Mouse (Mus musculus) hindlimb bud, embryonic 11.5 days (tissue): Measurements from ENCODE around the gene Rdh16.
"Not testable (repeated sequence)": the region's sequence is repeated elsewhere in the genome, so short reads cannot be mapped to it uniquely, and the experiment has no call there.

ENCODE experiments used
- DNase-seq: peaks from one replicate; pipeline ENCODE4 v3.0.0-alpha.2; 2012; ENCODE audit warnings: low read depth, low spot score; ENCODE audit errors: extremely low spot score

Rdh16 gene

GRCm38 (mm10) chr10:127893163-127894022 lies 92.4 kb downstream of the Rdh16 start:
- not testable (repeated sequence) for DNase-seq
